Mouse (Mus musculus): ENCODE data around the gene Gpr87.
A peak's percentile ranks its signal among the peaks of the same experiment; 100 is the strongest.

The Gpr87 gene

GRCm38 (mm10) chr3:59194938-59195337 lies at the start of gene Gpr87:
Gene Gpr87, minus strand, starts transcription at chr3:59195104.
- no peak for DNase-seq

GRCm38 (mm10) chr3:59243384-59243783 lies 48.5 kb upstream of the Gpr87 start:
- no peak for DNase-seq

DNA sequence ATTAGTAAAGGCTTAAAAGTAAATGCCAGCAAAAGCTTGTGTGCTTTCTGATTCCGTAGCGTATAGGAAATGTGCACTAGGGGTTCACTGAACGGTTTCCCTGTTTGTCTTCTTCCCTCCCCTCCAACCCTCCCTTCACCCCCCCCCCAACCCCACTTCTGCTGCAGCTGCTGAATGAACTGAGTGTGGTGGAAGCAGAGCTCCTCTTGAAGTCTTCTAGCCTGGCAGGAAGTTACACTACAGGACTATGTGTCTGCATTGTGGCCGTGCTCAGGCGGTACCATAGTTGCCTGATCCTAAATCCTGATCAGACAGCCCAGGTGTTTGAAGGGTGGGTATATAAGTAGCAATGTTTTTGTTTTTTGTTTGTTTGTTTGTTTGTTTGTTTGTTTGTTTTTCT lies 40.0 kb upstream of the Gpr87 start:
- DNase-seq = no peak

- DNase-seq = no peak
Observed at GRCm38 (mm10) chr3:59230912-59231311, 36.0 kb upstream of the Gpr87 start.

DNA sequence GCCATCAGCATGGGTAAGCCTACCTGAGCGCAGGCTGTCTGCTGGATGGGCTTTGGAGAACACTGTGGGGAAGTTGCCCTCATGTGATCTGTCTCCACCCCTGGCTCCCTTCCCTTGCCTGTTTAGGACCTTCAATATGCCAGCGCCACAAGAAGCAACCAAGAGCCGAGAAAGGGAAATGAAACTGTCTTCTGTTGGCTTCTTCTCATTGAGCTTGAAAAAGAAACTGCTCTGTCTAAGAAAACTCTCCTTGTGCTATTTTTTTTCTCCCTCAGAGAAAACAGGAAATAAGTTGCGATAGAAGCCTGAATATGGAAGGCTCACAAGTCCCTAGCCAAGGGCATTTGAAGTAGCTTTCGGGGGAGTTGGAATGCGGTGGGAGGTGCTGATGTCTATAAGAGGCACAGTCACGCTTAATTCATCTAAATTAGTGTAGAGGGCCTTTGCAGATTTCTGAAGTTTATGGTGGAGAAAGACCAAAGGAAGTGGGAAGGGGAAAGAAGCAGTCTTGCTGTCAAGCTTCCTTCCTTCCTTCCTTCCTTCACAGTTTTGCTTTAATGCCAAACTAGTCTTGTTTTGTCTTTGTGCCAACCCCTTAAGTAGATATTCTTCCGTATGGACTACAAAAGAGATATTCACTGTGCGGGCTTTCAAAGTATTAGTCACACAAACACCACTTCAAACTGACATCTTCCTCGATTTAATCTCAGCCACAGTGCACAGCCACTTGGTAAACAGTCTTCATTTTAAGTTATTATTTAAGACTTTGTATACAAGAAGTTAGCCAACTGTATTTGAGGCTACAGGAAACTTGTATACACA lies 34.0 kb upstream of the Gpr87 start:
- DNase-seq = peak; percentile 16 to 39

GRCm38 (mm10) chr3:59227696-59228095 lies 32.8 kb upstream of the Gpr87 start:
- no peak for DNase-seq

GRCm38 (mm10) chr3:59225411-59225810 lies 30.5 kb upstream of the Gpr87 start:
- DNase-seq = no peak

- no peak for DNase-seq
Observed at GRCm38 (mm10) chr3:59222303-59222702, 27.4 kb upstream of the Gpr87 start.

DNA sequence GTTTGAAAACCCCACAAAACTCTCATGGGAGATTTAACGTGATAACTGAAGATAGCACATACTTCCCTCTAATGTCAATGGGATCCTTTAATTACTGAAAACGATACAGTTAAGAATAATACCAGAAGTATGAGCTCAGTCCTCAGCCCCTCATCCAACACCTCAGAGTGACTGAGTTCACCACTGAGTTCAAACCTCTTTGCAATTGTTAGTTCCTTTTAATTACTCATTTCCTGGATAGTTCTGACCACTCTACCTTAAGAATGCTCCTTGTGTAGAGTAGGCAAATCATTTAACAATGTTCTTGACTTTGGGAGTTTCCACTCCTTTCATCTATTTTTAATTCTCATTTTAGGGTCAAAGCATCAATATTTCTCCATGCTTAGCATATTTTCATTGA lies 24.4 kb upstream of the Gpr87 start:
- DNase-seq = no peak

- DNase-seq = no peak
Observed at GRCm38 (mm10) chr3:59217211-59217610, 22.3 kb upstream of the Gpr87 start.

- DNase-seq = no peak
Observed at GRCm38 (mm10) chr3:59212404-59212803, 17.5 kb upstream of the Gpr87 start.

DNA sequence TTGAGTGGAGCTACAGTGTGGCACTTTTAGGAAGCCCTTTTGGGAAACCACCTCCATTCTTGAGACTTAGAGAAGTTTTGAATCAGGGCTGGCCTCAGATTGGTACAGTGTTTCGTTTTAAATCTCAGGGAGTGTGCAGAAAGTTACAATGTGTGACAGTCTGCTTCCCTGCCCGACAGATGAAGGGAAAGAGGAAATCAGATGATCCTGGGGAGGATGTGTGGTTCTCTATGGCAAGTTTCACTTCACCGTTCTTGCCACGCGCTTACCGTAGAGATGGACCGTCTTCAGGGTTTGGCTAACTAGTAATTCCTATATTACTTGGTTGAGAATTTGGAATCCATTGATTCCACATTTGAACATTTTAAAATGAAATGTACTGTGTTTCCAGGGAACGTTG lies 16.9 kb upstream of the Gpr87 start:
- DNase-seq = no peak

- DNase-seq = no peak
Observed at GRCm38 (mm10) chr3:59210727-59211126, 15.8 kb upstream of the Gpr87 start, which contains the start of gene P2ry13. Gene P2ry13, minus strand, starts transcription at chr3:59210882.

GRCm38 (mm10) chr3:59210089-59210488 lies 15.2 kb upstream of the Gpr87 start:
- no peak for DNase-seq

GRCm38 (mm10) chr3:59208650-59209548 lies 14.0 kb upstream of the Gpr87 start:
- DNase-seq = peak in 1 of 2 experiments; percentile 50

DNA sequence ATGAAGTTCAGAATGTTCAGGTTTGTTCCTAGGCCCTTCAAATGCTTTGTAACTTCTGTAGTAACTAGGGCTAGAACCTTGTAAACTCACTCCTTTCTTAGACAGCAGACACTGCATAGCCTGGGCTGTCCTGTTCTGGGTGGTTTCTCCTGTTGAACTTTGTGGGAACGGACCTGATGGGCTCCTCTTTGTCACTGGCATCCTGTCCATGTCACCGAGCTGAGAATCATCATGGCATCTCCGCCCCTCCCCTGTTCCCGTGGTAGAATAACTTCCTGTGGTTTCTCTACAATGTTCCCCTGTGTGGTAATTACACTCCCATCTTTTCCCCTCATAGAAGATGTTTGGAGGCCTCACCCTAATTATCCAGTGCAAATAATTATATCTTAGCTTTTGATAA lies 11.0 kb upstream of the Gpr87 start:
- no peak for DNase-seq

DNA sequence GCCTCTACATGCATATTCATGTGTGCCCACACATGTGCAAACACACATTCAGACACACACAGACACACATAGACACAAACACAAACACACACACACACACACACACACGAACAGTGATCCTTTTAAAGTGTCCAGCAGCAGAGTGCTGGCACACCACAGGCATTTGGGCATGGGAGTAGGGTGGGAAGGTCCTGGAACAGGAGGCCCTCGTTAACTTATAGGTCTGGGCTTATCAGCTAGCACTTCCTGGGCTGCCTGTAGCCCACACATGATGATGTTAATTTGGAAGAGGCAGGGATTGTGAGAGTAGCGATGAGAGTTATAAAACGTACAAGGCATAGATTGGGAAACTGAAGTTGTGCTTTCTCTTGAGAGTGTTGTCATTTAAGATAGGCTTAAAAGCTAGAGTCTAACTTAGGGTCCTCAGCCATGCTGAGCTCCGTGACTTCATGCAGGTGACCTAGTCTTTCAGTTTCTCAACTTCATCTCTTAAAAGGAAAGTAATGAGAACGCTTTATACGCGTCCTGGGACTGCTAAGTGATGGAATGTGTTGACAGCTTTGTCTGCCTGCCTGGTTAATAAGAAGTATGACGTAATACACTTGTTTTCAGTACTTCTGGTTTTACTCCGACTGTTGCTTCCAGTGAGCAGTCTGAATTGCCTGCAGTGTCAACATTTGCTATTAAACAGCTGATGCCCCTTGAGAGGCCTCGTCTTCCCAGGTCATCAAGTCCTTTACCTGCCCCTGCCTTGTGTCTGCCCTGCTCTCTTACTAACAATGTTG lies 10.0 kb upstream of the Gpr87 start:
- no peak for DNase-seq

DNA sequence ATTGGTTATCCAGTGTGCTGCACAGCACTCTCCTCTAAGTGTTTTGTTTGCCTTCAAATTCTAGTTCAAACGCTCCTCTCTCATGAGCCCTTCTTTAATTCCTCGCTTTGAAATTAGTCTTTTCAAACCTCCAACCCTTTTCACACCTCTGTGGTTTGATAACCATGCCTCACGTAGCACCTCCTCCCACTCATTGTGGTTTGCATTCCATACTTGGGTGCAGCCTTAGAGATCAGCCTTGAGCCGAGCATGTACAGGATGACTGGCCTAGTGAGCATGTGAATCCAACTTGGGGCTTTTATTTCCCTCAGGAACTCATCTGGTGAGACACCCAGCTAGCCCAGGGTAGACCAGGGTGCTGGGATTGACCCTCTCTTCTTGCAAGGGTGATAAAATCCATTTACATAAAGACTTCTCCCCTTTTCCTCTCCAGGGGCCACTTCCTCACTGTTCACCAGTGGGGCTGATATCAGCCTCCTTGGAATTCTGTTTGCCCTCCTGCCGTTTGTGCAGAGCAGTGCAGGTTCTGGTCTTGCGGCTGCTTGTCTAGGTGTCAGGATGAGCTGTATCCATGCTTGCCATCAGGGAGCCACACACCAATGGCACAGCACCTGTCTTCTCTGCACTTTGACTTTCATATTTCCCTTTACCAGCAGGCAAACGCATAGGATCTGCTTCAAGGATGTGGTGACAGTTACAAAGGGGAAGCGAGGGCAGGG lies 9.1 kb upstream of the Gpr87 start:
- no peak for DNase-seq

DNA sequence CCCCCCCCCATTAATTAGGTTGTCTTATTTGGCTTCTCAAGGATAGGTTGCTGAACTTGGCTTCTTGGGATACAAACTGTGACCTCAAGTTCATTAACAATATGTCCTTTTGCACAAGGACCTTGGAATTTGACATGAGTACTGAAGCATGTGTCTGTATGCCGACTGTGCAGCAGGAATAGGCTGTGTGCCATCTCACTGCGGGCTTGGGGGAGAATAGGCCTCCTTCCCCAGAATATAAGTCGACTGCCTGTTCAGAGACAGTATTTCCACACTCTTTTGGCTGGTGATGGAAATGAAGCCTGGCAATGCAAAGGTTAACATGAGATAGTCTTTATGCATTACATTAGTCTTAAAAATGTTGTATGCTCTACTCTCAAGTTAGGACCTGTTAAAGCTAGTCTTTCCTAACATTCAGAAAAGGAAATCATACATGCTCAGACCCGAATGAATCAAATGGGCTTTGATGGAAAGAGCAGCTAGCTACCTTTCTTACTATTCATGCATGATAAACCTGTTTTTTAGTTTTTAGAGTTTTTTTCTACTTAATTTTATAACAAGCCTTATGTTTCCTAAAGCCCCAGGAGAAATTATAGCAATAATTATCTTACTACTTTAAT lies 2.5 kb upstream of the Gpr87 start:
- DNase-seq = no peak

GRCm38 (mm10) chr3:59194099-59194498 lies 805 bp downstream of the Gpr87 start:
- no peak for DNase-seq

- DNase-seq = no peak
Observed at GRCm38 (mm10) chr3:59191674-59192073, 3.2 kb downstream of the Gpr87 start.

GRCm38 (mm10) chr3:59187336-59187735 lies 7.6 kb downstream of the Gpr87 start:
- DNase-seq = no peak
